Mouse (Mus musculus) MEL (cell line): ENCODE results near the gene Sds. TPM values are rescaled to one million over a fixed set of nuclear protein-coding genes. Genes with fewer than 3 reads are reported as not detected.

Experiments used
- DNase-seq: peaks from one replicate; pipeline ENCODE4 v3.0.0; 2011; ENCODE audit warnings: low read depth, low spot score
- H3K27ac ChIP-seq: 2 replicates; pipeline ENCODE4 v1.5.1; 2012; ENCODE audit warnings: low read depth, mild to moderate bottlenecking, control low read depth, low read length, moderate library complexity; ENCODE audit not compliant: control insufficient read depth
- H3K27me3 ChIP-seq, 2 experiments: fragments of 150-350 bp in 1 of 2; sonication (generic) in 1 of 2; 2 replicates each; pipeline ENCODE4 v1.6.1; 2012; ENCODE audit warnings: low read length in 2 of 2, mild to moderate bottlenecking in 2 of 2, improper control_type of control experiment in 1 of 2, moderate library complexity in 1 of 2; ENCODE audit not compliant: insufficient read depth in 2 of 2, control insufficient read depth in 1 of 2
- H3K36me3 ChIP-seq, 2 experiments: 2 replicates each; pipeline ENCODE4 v1.6.1; 2012 to 2014; ENCODE audit warnings: low read length in 2 of 2, improper control_type of control experiment in 1 of 2, inconsistent platforms in 1 of 2, mild to moderate bottlenecking in 1 of 2; ENCODE audit not compliant: insufficient read depth in 2 of 2, control insufficient read depth in 1 of 2
- H3K4me1 ChIP-seq, 2 experiments: fragments of 150-350 bp in 1 of 2; sonication (generic) in 1 of 2; 2 replicates each; pipeline ENCODE4 v1.6.1; 2012; ENCODE audit warnings: low read length in 2 of 2, improper control_type of control experiment in 1 of 2, mild to moderate bottlenecking in 1 of 2; ENCODE audit not compliant: insufficient read depth in 2 of 2, control insufficient read depth in 1 of 2
- H3K4me3 ChIP-seq, 2 experiments: fragments of 150-350 bp in 1 of 2; sonication (generic) in 1 of 2; 2 replicates each; pipeline ENCODE4 v1.5.1; 2012; ENCODE audit warnings: low read depth in 2 of 2, low read length in 2 of 2, mild to moderate bottlenecking in 2 of 2, moderate library complexity in 2 of 2, control low read depth in 1 of 2, improper control_type of control experiment in 1 of 2; ENCODE audit not compliant: control insufficient read depth in 1 of 2, insufficient read depth in 1 of 2
- H3K79me2 ChIP-seq: 2 replicates; pipeline ENCODE4 v1.6.1; 2012; ENCODE audit warnings: mild to moderate bottlenecking, low read length, moderate library complexity; ENCODE audit not compliant: control insufficient read depth, poor library complexity, insufficient read depth
- H3K9ac ChIP-seq: 2 replicates; pipeline ENCODE4 v1.6.1; 2012; ENCODE audit warnings: low read depth, mild to moderate bottlenecking, control low read depth, low read length, moderate library complexity; ENCODE audit not compliant: control insufficient read depth, poor library complexity, severe bottlenecking
- H3K9me3 ChIP-seq: fragments of 150-350 bp; sonication (generic); replicated peaks from 2 replicates; pipeline ENCODE4 v1.6.1; 2012; ENCODE audit warnings: mild to moderate bottlenecking, low read length, improper control_type of control experiment, moderate library complexity; ENCODE audit not compliant: insufficient read depth
- CHD1 ChIP-seq: IDR thresholded peaks from 2 replicates; pipeline ENCODE4 v1.6.1; 2012; ENCODE audit warnings: low read depth, mild to moderate bottlenecking, inconsistent platforms, low read length, improper control_type of control experiment
- CHD2 ChIP-seq: IDR thresholded peaks from 2 replicates; pipeline ENCODE4 v1.6.1; 2011; ENCODE audit warnings: low read length, improper control_type of control experiment
- ELF1 ChIP-seq: IDR thresholded peaks from 2 replicates; pipeline ENCODE4 v1.6.1; 2014; ENCODE audit warnings: low read depth, mild to moderate bottlenecking, inconsistent platforms, low read length, improper control_type of control experiment, moderate library complexity
- EP300 ChIP-seq, 2 experiments: IDR thresholded peaks; 2 replicates each; pipeline ENCODE4 v1.6.1; 2011; ENCODE audit warnings: improper control_type of control experiment in 2 of 2, low read length in 2 of 2, low read depth in 1 of 2, mild to moderate bottlenecking in 1 of 2
- GABPA ChIP-seq: IDR thresholded peaks from 2 replicates; pipeline ENCODE4 v1.6.1; 2012; ENCODE audit warnings: low read depth, mild to moderate bottlenecking, inconsistent platforms, low read length, improper control_type of control experiment, moderate library complexity
- HCFC1 ChIP-seq: IDR thresholded peaks from 2 replicates; pipeline ENCODE4 v1.6.1; 2012; ENCODE audit warnings: low read depth, mild to moderate bottlenecking, inconsistent platforms, low read length, improper control_type of control experiment, moderate library complexity
- MAX ChIP-seq: IDR thresholded peaks from 2 replicates; pipeline ENCODE4 v1.6.1; 2011; ENCODE audit warnings: low read length, improper control_type of control experiment
- MYB ChIP-seq: IDR thresholded peaks from 2 replicates; pipeline ENCODE4 v1.6.1; 2011; ENCODE audit warnings: mild to moderate bottlenecking, low read depth, low read length, improper control_type of control experiment
- MYC ChIP-seq: IDR thresholded peaks from 2 replicates; pipeline ENCODE4 v1.6.1; 2011; ENCODE audit warnings: low read depth, mild to moderate bottlenecking, low read length, improper control_type of control experiment, moderate library complexity
- NELFE ChIP-seq: IDR thresholded peaks from 2 replicates; pipeline ENCODE4 v1.6.1; 2011; ENCODE audit warnings: low read depth, low read length, improper control_type of control experiment
- POLR2A ChIP-seq, 2 experiments: IDR thresholded peaks; 2 replicates each; pipeline ENCODE4 v1.6.1; 2011 to 2012; ENCODE audit warnings: low read length in 2 of 2, mild to moderate bottlenecking in 2 of 2, control low read depth in 1 of 2, improper control_type of control experiment in 1 of 2, low read depth in 1 of 2, moderate library complexity in 1 of 2; ENCODE audit not compliant: control insufficient read depth in 1 of 2, insufficient read depth in 1 of 2, poor library complexity in 1 of 2
- POLR2AphosphoS2 ChIP-seq: IDR thresholded peaks from 2 replicates; pipeline ENCODE4 v1.6.1; 2011; ENCODE audit warnings: low read length, improper control_type of control experiment
- POLR2AphosphoS5 ChIP-seq: IDR thresholded peaks from 2 replicates; pipeline ENCODE4 v1.6.1; 2012; ENCODE audit warnings: low read depth, borderline replicate concordance, mild to moderate bottlenecking, inconsistent platforms, low read length, moderate library complexity, mixed read lengths
- TAL1 ChIP-seq: IDR thresholded peaks from 2 replicates; pipeline ENCODE4 v1.6.1; 2012; ENCODE audit warnings: mild to moderate bottlenecking, inconsistent platforms, low read length, moderate library complexity, mixed read lengths
- TBP ChIP-seq: IDR thresholded peaks from 2 replicates; pipeline ENCODE4 v1.8.0; 2011; ENCODE audit warnings: low read depth, low read length, improper control_type of control experiment
- TCF12 ChIP-seq: IDR thresholded peaks from 2 replicates; pipeline ENCODE4 v1.6.1; 2014; ENCODE audit warnings: low read depth, mild to moderate bottlenecking, inconsistent platforms, low read length, improper control_type of control experiment, moderate library complexity
- USF1 ChIP-seq: IDR thresholded peaks from 2 replicates; pipeline ENCODE4 v1.6.1; 2014; ENCODE audit warnings: low read depth, mild to moderate bottlenecking, inconsistent platforms, low read length, improper control_type of control experiment, moderate library complexity
- USF2 ChIP-seq, 2 experiments: IDR thresholded peaks; 2 replicates each; pipeline ENCODE4 v1.6.1; 2011 to 2012; ENCODE audit warnings: improper control_type of control experiment in 2 of 2, low read length in 2 of 2, borderline replicate concordance in 1 of 2, inconsistent platforms in 1 of 2, low read depth in 1 of 2, mild to moderate bottlenecking in 1 of 2; ENCODE audit not compliant: insufficient read depth in 1 of 2
- ZNF384 ChIP-seq: IDR thresholded peaks from 2 replicates; pipeline ENCODE4 v1.6.1; 2012; ENCODE audit warnings: low read depth, mild to moderate bottlenecking, inconsistent platforms, low read length, improper control_type of control experiment
- polyA plus RNA-seq, 2 experiments: library from polyadenylated mRNA; stranded (reverse) in 1 of 2; unstranded in 1 of 2; fragments of >175 nt in 1 of 2; fragments of >200 nt in 1 of 2; gene quantifications; 2 replicates each; pipeline versions ENCODE4 v1.2.1 to v1.2.4; 2012; ENCODE audit warnings: low replicate concordance in 2 of 2, low read depth in 1 of 2; ENCODE audit not compliant: insufficient read length in 2 of 2, insufficient read depth in 1 of 2, missing spikeins in 1 of 2
- total RNA-seq: library from RNA; depleted of rRNA; stranded (reverse); fragments of 300-350 nt; gene quantifications from 2 replicates; pipeline ENCODE4 v1.2.3, GENCODE M21; 2012

Gene Sds
- total and polyA plus RNA-seq, 3 experiments: 0.17 TPM; not detected in 2

DNA sequence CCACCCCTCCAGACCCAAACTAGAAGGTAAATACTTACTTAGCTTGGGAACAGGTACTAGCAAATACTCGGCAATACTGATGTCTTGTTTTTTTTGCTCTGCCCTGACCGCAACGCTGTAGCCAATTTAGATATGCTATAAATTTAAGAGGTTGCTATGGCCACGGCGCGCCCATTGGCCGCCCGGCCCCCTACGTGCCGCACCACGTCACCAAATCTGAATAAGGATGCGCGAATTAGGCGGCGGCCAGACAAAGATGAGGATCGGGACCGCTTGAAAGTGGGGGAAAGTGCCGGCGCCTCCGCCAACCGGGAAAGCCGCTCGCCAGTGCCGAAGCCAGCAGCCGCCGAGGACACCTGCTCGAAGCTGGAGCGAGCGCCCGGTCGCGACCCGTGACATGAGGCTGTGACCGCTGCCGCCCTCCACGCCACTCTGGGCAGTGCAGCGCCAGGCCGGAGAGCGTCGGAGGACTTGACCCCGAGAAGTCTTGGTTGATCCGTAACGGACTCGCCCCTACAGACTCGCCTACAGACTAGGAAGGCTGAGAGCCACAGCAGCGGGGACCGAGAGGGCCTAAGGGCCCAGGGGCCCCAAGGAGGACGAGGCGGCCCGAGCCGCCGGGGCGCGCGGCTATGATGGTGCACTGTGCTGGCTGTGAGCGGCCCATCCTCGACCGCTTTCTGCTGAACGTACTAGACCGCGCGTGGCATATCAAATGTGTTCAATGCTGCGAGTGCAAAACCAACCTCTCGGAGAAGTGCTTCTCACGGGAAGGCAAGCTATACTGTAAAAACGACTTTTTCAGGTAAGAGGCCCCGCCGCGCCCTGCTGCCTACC, 44.5 kb upstream of the Sds start, which contains the start of gene Lhx5 (continued):
- no peak for TF ChIP-seq POLR2AphosphoS5

DNA sequence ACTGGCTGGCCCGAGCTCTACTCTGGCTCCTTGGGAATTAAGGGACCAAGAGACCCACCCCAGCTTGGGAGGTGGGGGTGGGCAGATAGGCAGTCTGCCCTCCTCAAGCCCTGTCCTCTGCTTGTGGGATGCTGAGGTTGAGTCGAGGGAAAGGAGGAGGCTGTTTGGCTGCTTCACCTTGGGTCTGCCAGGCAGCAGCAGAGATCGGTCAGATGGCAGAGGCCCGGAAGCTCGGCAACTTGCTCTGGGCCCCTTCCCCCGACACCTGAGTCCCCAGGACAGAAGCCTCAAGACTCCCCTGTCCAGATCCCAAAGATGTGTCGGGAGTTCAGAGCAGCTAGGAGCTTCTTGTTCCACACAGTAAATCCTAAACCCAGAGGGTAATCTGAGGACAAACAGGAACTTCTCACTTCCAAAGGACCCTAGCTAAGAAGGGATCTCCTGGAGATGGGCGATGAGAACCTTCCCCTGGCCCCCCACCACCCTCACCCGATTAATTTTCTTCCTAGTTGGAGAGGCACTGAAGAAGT, 43.8 kb upstream of the Sds start:
- no peaks in the 10 kb centered on the region for H3K27me3 ChIP-seq
- no peak overlapping the region for H3K4me3 ChIP-seq
- H3K9me3 ChIP-seq: no peaks in the 10 kb centered on the region
- DNase-seq: no peak
- no peaks in the 10 kb centered on the region for H3K36me3 ChIP-seq
- no peaks in the 10 kb centered on the region for H3K4me1 ChIP-seq
- H3K9ac ChIP-seq: no peak overlapping the region
- H3K27ac ChIP-seq: no peak overlapping the region
- no peaks in the 10 kb centered on the region for H3K79me2 ChIP-seq
- TF ChIP-seq CHD1: no peak
- TF ChIP-seq TAL1: no peak
- TF ChIP-seq USF1: no peak
- TF ChIP-seq GABPA: no peak
- TF ChIP-seq MAX: no peak
- TF ChIP-seq POLR2AphosphoS2: no peak
- TF ChIP-seq POLR2A (IDR thresholded peaks at IDR 0.05; ENCODE audit: control insufficient read depth in 1 of 2, insufficient read depth in 1 of 2, low read depth in 1 of 2, low read length in 2 of 2, poor library complexity in 1 of 2): no peak
- no peak for TF ChIP-seq NELFE
- TF ChIP-seq MYC: no peak
- TF ChIP-seq EP300 (IDR thresholded peaks at IDR 0.05; ENCODE audit: low read depth in 1 of 2, low read length in 2 of 2): no peak
- no peak for TF ChIP-seq TCF12
- TF ChIP-seq TBP: no peak
- TF ChIP-seq MYB: no peak
- TF ChIP-seq ZNF384: no peak
- no peak for TF ChIP-seq CHD2
- no peak for TF ChIP-seq ELF1

DNA sequence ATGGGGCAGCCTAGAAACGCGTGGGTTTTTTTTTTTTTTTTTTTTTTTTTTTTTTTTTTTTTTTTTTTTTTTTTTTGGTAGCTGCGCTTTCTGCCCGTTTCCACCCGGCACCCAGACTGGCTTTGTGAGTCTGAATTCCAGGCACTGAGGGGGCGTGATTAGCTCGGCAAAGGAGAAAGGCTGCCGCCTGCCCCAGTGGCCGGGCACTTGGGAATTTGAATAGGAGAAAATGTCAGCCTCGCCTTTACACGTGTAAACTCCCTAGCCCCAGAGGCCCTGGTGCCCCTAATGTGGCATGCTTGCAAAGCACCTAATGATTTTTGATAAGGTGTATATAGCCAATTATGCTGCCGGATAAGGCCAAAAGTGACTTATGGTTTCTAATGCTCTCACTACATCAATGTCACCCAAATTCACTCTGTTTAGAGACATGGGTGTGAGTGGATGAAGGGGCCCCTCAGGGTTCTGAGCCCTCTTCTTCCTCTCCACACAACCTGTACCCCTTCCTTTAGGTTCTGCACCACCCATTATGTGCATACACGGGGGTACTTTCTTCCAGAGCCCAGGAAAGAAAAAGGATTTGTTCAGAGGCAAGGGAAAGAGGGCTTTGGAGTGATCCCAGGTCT, 43.1 kb upstream of the Sds start:
- Histone ChIP-seq H3K27ac (no peak overlapping the region), H3K4me1 (no peaks in the 10 kb centered on the region), H3K36me3 (no peaks in the 10 kb centered on the region), H3K27me3 (no peaks in the 10 kb centered on the region), H3K4me3 (no peak overlapping the region), H3K9me3 (no peaks in the 10 kb centered on the region), H3K79me2 (no peaks in the 10 kb centered on the region), H3K9ac (no peak overlapping the region)
- TF ChIP-seq POLR2AphosphoS2 (no peak), HCFC1 (no peak), USF2 (IDR thresholded peaks at IDR 0.05; ENCODE audit: borderline replicate concordance in 1 of 2, insufficient read depth in 1 of 2, low read depth in 1 of 2, low read length in 2 of 2) (no peak), NELFE (no peak)
- no peak for DNase-seq
